Mouse (Mus musculus) left cerebral cortex, postnatal 4 days (tissue): ENCODE measurements around the gene Igsf10. TPM values are rescaled to one million over a fixed set of nuclear protein-coding genes. Genes with fewer than 3 reads are reported as not detected.

Experiments used
- DNase-seq: peaks from one replicate; pipeline ENCODE4 v3.0.0-alpha.2; 2022
- intact Hi-C: fragments of 180-260 bp; cut with DNase I; formaldehyde crosslinking; loops from one replicate; pipeline ENCODE4 v1.15.1; 2025
- total RNA-seq, 2 experiments: library from RNA; stranded (reverse); gene quantifications; 2 replicates each; pipeline ENCODE4 v1.2.3; 2021

Gene Igsf10
- total RNA-seq, 2 experiments from 2014 or later = 7.4 to 7.9 TPM

GRCm38 (mm10) chr3:59293437-59294199 is 50.6 kb downstream of the Igsf10 start:
- intact Hi-C loops = no loop called here
- no peak for DNase-seq

DNA sequence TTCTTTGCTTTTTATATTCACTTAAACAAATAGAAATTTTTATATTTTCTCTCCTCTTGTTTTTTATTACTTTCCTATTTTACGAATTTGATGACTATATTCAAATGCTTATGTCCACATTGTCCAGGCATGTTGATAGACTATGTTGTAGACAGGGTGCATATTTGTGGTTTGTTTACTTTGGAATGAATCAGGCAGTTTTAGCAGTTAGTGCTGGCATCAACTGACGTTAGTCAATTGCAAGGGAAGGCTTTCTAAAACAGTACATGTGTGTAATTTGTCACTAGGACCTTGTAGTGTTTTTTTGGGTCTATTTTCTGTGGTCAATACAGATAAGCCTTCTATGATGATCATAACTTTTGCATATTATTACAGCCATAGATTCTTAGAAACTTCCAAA is 53.6 kb downstream of the Igsf10 start:
- no peak for DNase-seq

DNA sequence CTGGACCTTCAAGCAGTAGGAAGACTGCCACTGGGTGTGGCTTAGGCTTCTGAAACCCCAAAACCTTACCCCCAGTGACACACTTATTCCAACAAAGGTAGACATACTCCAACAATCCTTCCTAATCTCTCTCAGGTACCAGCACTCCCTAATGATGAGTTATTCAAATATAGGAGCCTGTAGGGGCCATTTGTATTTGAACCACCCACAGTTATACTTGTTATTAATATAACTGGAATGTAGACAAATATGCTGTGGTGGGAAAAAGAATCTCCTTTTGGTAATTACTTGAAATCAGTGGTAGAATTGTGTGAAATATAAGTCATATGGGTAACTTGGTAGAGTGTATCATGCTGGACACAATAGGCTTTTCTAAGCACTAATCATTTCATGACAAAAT is 65.6 kb downstream of the Igsf10 start:
- DNase-seq = no peak
- intact Hi-C loops = no loop called here

More for the DNA sequence above, 53.6 kb downstream of the Igsf10 start:
- intact Hi-C loops = no loop called here

DNA sequence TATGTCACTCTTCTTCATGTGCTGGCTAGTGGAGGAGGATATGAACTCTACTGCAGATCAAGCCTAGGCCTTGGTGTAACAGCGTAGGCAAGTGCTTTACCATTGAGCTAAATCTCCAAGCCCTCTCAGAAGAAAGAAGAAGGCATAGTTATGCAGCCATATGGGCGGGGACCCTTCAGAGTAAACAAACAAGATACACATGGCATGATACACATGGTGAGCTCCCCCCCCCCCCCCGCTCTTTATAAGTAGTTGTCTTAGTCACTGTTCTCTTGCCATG is 66.0 kb downstream of the Igsf10 start:
- DNase-seq = no peak

GRCm38 (mm10) chr3:59277502-59278253 is 66.5 kb downstream of the Igsf10 start:
- no peak for DNase-seq
- intact Hi-C loops = no loop called here

More for the DNA sequence above, 66.0 kb downstream of the Igsf10 start:
- intact Hi-C loops = no loop called here

DNA sequence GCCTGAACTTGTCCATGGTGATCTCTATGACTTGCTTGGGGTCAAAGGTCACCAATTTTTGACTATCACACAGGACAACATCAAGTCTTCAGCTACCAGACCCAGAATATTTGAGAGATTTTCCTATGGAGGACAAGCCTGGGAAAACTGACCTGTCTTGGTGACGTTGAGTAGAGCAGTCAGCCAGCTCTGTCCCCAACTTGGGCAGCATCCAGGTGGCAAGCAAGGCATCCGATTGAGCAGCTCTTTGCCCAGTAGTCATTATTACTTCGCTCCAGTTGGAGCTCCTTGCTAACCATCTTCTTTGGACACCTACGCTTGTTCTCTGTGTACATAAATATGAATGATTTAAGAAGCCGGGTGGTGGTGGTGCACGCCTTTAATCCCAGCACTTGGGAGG is 73.4 kb downstream of the Igsf10 start:
- no peak for DNase-seq
- intact Hi-C loops = no loop called here

Other genes starting within 250 kb of the Igsf10 start
- gene Gpr171, start 242.6 kb downstream of the Igsf10 start, total RNA-seq = not detected
- 1 to 10 TPM in 1 of 2 experiments, under 1 TPM in 1; 0.70 to 1.0 TPM for gene P2ry14, start 190.8 kb downstream of the Igsf10 start, total RNA-seq
- gene Gpr87, start 149.3 kb downstream of the Igsf10 start, total RNA-seq = not detected
- 1 to 10 TPM; 2.8 TPM for gene P2ry13, start 133.5 kb downstream of the Igsf10 start, total RNA-seq
- 10 to 100 TPM; 10.0 to 13.5 TPM for gene P2ry12, start 81.5 kb downstream of the Igsf10 start, total RNA-seq